Mouse (Mus musculus) lung, postnatal 0 days (tissue): Measurements from ENCODE around the gene Lypd6b. TPM values are rescaled to one million over a fixed set of nuclear protein-coding genes. Genes with fewer than 3 reads are reported as not detected.

Experiments used
- ATAC-seq: fragments of 200-750 bp; cut with Nextera tagmentation; 2 replicates; pipeline ENCODE4 v1.8.0; 2017; ENCODE audit warnings: moderate library complexity
- DNase-seq: peaks from one replicate; pipeline ENCODE4 v3.0.0-alpha.2; 2016; ENCODE audit warnings: low spot score
- H3K27ac ChIP-seq: fragments of 300-500 bp; sonication (generic); 2 replicates; pipeline ENCODE4 v1.5.1; 2014; ENCODE audit warnings: antibody characterized with exemption, mild to moderate bottlenecking, low read length, mixed read lengths
- H3K27me3 ChIP-seq: fragments of 300-500 bp; sonication (generic); replicated peaks from 2 replicates; pipeline ENCODE4 v1.6.1; 2014; ENCODE audit warnings: low read length, mixed read lengths; ENCODE audit not compliant: insufficient read depth
- H3K36me3 ChIP-seq: fragments of 300-500 bp; sonication (generic); 2 replicates; pipeline ENCODE4 v1.6.1; 2014; ENCODE audit warnings: low read length, mixed read lengths; ENCODE audit not compliant: insufficient read depth
- H3K4me1 ChIP-seq: fragments of 300-500 bp; sonication (generic); 2 replicates; pipeline ENCODE4 v1.6.1; 2014; ENCODE audit warnings: antibody characterized with exemption, low read depth, low read length, mixed read lengths; ENCODE audit not compliant: insufficient read depth
- H3K4me2 ChIP-seq: fragments of 300-500 bp; sonication (generic); replicated peaks from 2 replicates; pipeline ENCODE4 v1.6.1; 2014; ENCODE audit warnings: low read depth, mild to moderate bottlenecking, low read length, moderate library complexity, mixed read lengths
- H3K4me3 ChIP-seq: fragments of 300-500 bp; sonication (generic); 2 replicates; pipeline ENCODE4 v1.5.1; 2014; ENCODE audit warnings: low read depth, low read length
- H3K9ac ChIP-seq: fragments of 300-500 bp; sonication (generic); replicated peaks from 2 replicates; pipeline ENCODE4 v1.6.1; 2014; ENCODE audit warnings: low read depth, mild to moderate bottlenecking
- H3K9me3 ChIP-seq: fragments of 300-500 bp; sonication (generic); 2 replicates; pipeline ENCODE4 v1.6.1; 2016; ENCODE audit warnings: low read length, mixed read lengths
- CTCF ChIP-seq: IDR thresholded peaks from 2 replicates; pipeline ENCODE4 v1.5.1; 2016; ENCODE audit warnings: antibody characterized with exemption, mild to moderate bottlenecking
- EP300 ChIP-seq: IDR thresholded peaks from 2 replicates; pipeline ENCODE4 v1.6.1; 2016; ENCODE audit warnings: antibody characterized with exemption, mild to moderate bottlenecking, control low read depth
- WGBS: fragments of 180-500 bp; shearing (Covaris S2); extraction: QIAGEN DNeasy Blood & Tissue Kit; methylation state at CpG from one replicate; pipeline ENCODE4 v1.1.7; 2014; 5-methylcytosine and 5-hydroxymethylcytosine counted together
- polyA plus RNA-seq: library from polyadenylated mRNA; unstranded; fragments of >200 nt; fragmentation: Nextera tagmentation; extraction: Ambion mirVana; gene quantifications from 2 replicates; pipeline ENCODE4 v1.2.1, GENCODE M21; 2015

Gene Lypd6b
- polyA plus RNA-seq, 1 experiment from 2014 or later = 3.9 TPM

DNA sequence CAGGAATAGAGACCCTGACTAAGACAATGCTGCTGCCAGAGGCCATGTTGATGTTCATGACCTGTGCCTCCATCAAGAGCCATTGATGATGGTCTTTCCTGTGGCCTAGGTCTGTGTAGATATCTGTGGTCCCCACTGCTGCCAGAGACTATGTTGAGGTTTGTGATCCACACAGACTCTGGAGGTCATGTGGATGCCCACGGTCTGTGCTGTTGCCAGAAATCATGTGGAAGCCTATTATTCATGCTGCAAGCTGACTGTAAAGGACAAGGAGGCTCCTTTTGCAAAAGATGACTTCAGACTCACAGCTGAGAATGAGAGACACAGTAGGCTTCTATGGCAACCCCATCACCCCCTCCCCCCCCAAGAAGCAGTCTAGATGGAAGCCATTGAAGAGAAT is 209.7 kb downstream of the Lypd6b start:
- TF ChIP-seq CTCF (no peak), EP300 (no peak)
- no peak overlapping the region for H3K4me3 ChIP-seq
- H3K4me1 ChIP-seq = no peaks in the 10 kb centered on the region
- 58% methylated on average over 1 of the region's 1 CpGs for WGBS
- H3K27me3 ChIP-seq = no peaks in the 10 kb centered on the region
- no peak overlapping the region for H3K4me2 ChIP-seq
- no peak for ATAC-seq
- H3K27ac ChIP-seq = no peak overlapping the region
- no peak for DNase-seq
- H3K9ac ChIP-seq = no peak overlapping the region
- no peaks in the 10 kb centered on the region for H3K9me3 ChIP-seq
- no peaks in the 10 kb centered on the region for H3K36me3 ChIP-seq

Other genes with a start within 250 kb of the Lypd6b start
- 0.17 and 0.20 TPM in 2 replicates for gene Kif5c, start 168.4 kb upstream of the Lypd6b start, polyA plus RNA-seq